Mouse (Mus musculus) G1E (cell line): ENCODE results near the gene Gse1.

Experiments used
- CTCF ChIP-seq: IDR thresholded peaks from 2 replicates; pipeline ENCODE4 v1.5.1; 2012; ENCODE audit warnings: low read depth, low read length, inconsistent platforms, mixed read lengths
- GATA1 ChIP-seq: IDR thresholded peaks from 2 replicates; pipeline ENCODE4 v1.6.1; 2012; ENCODE audit warnings: borderline replicate concordance, low read length, inconsistent platforms, mixed read lengths
- POLR2AphosphoS5 ChIP-seq: IDR thresholded peaks from 2 replicates; pipeline ENCODE4 v1.6.1; 2012; ENCODE audit warnings: low read depth, low read length, inconsistent platforms; ENCODE audit not compliant: insufficient replicate concordance
- TAL1 ChIP-seq: conservative IDR thresholded peaks from 2 replicates; pipeline ENCODE4 v1.6.1; 2012; ENCODE audit warnings: low read depth, low read length, inconsistent platforms, mixed read lengths

GRCm38 (mm10) chr8:120202546-120202945 lies 25.7 kb upstream of the Gse1 start:
- TF ChIP-seq CTCF (no peak), GATA1 (no peak), TAL1 (no peak), POLR2AphosphoS5 (no peak)
